19 mouse cellular contexts compared by ENCODE assay signal in the genomic region with DNA sequence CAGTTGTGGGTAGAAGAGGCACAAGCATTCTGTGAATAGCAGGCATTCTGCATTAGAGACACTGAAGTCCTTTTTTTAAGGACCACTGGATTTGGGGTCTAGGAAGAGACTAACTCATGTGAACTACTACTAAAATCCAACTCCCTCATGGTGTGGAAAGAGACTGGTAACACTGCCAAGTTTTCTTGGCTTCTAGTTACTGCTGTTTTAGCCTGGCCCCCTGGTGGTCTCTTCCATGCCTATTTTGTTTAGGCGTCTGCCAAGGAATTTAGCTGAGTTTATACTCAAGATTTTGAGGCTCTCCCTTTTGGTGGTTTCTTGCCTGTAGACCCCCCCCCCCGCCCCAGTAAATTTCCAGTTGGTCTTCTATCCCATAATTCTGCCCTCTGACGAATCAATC. TPM values are rescaled to one million over a fixed set of nuclear protein-coding genes. Genes with fewer than 3 reads are reported as not detected.
DNase-seq lines count a peak whose midpoint lies in the region; ATAC-seq and TF ChIP-seq lines count a peak whose summit lies in the region.
"Had no signal": no experiment of that assay in that cellular context is flagged by ENCODE, and none has a peak within 500 bp of the region (broad histone marks: within the 10 kb centered on the region; RNA-seq: fewer than 3 reads in every experiment).

No protein-coding gene starts in this region.

- H3K4me2 ChIP-seq in embryonic facial prominence, embryonic 14.5 days (ENCODE audit: low read depth, low read length), result no peak overlapping the region
- no peak overlapping the region for H3K4me2 ChIP-seq in kidney, postnatal 0 days (ENCODE audit: low read length)
- H3K4me2 ChIP-seq in kidney, embryonic 14.5 days (replicated peaks; ENCODE audit: low read depth, low read length), result no peak overlapping the region
- no peak overlapping the region for H3K4me2 ChIP-seq in midbrain, embryonic 14.5 days (ENCODE audit: low read length)
- H3K4me2 ChIP-seq in midbrain, embryonic 13.5 days (replicated peaks), result no peak overlapping the region
- H3K4me2 ChIP-seq: intestine, embryonic 15.5 days; stomach, embryonic 15.5 days had no signal

- H3K9ac ChIP-seq in embryonic facial prominence, embryonic 14.5 days (ENCODE audit: low read depth, low read length), result no peak overlapping the region
- H3K9ac ChIP-seq in kidney, postnatal 0 days (ENCODE audit: low read depth, low read length), result no peak overlapping the region
- no peak overlapping the region for H3K9ac ChIP-seq in kidney, embryonic 14.5 days (ENCODE audit: low read depth, low read length)
- no peak overlapping the region for H3K9ac ChIP-seq in midbrain, embryonic 14.5 days (replicated peaks; ENCODE audit: low read length)
- H3K9ac ChIP-seq in midbrain, embryonic 13.5 days (replicated peaks), result no peak overlapping the region
- H3K9ac ChIP-seq: intestine, embryonic 15.5 days; liver, embryonic 14.5 days; stomach, embryonic 15.5 days had no signal

- no peaks in the 10 kb centered on the region for H3K36me3 ChIP-seq in embryonic facial prominence, embryonic 14.5 days (ENCODE audit: control insufficient read depth, insufficient read depth, low read length)
- H3K36me3 ChIP-seq in embryonic facial prominence, embryonic 10.5 days (replicated peaks), result no peaks in the 10 kb centered on the region
- H3K36me3 ChIP-seq in kidney, postnatal 0 days (ENCODE audit: insufficient read depth, low read length), result no peaks in the 10 kb centered on the region
- no peaks in the 10 kb centered on the region for H3K36me3 ChIP-seq in kidney, embryonic 14.5 days (ENCODE audit: control insufficient read depth, insufficient read depth, low read length)
- H3K36me3 ChIP-seq in midbrain, embryonic 14.5 days (ENCODE audit: control insufficient read depth, insufficient read depth, low read length), result no peaks in the 10 kb centered on the region
- no peaks in the 10 kb centered on the region for H3K36me3 ChIP-seq in midbrain, embryonic 13.5 days
- H3K36me3 ChIP-seq: heart, embryonic 10.5 days; intestine, embryonic 15.5 days; stomach, embryonic 15.5 days had no signal

- no peak for ATAC-seq in embryonic facial prominence, embryonic 14.5 days (ENCODE audit: low read depth)
- no peak for ATAC-seq in kidney, postnatal 0 days (replicated peaks; ENCODE audit: low FRiP score, low read depth)
- ATAC-seq in kidney, embryonic 14.5 days (ENCODE audit: low FRiP score, low TSS enrichment), result no peak
- ATAC-seq in midbrain, embryonic 14.5 days (ENCODE audit: low FRiP score, low TSS enrichment), result no peak
- no peak for ATAC-seq in midbrain, embryonic 13.5 days
- ATAC-seq: intestine, embryonic 15.5 days had no signal

- no peak overlapping the region for H3K27ac ChIP-seq in embryonic facial prominence, embryonic 14.5 days (replicated peaks; ENCODE audit: low read depth, low read length)
- no peak overlapping the region for H3K27ac ChIP-seq in embryonic facial prominence, embryonic 10.5 days (replicated peaks)
- no peak overlapping the region for H3K27ac ChIP-seq in kidney, postnatal 0 days
- H3K27ac ChIP-seq in kidney, embryonic 14.5 days (ENCODE audit: low read depth, low read length), result no peak overlapping the region
- H3K27ac ChIP-seq in midbrain, embryonic 14.5 days (replicated peaks; ENCODE audit: low read depth, low read length), result no peak overlapping the region
- H3K27ac ChIP-seq in midbrain, embryonic 13.5 days, result no peak overlapping the region
- H3K27ac ChIP-seq: heart, embryonic 10.5 days; intestine, embryonic 15.5 days; liver, embryonic 14.5 days; stomach, embryonic 15.5 days had no signal

- WGBS in embryonic facial prominence, embryonic 14.5 days, result 46% methylated on average over 3 of the region's 3 CpGs
- WGBS in embryonic facial prominence, embryonic 10.5 days, result 59% methylated on average over 3 of the region's 3 CpGs
- WGBS in kidney, postnatal 0 days, result 53% methylated on average over 3 of the region's 3 CpGs
- WGBS in kidney, embryonic 14.5 days, result 59% methylated on average over 3 of the region's 3 CpGs
- 62% methylated on average over 3 of the region's 3 CpGs for WGBS in midbrain, embryonic 14.5 days
- 52% methylated on average over 3 of the region's 3 CpGs for WGBS in midbrain, embryonic 13.5 days

- TF ChIP-seq CTCF in kidney, postnatal 0 days (IDR thresholded peaks at IDR 0.05; ENCODE audit: low read depth), result peak; percentile 33; the same call in 1 of the 2 replicates

- DNase-seq in embryonic facial prominence, embryonic 14.5 days (ENCODE audit: low spot score), result peak; percentile 83
- no peak for DNase-seq in embryonic facial prominence, embryonic 10.5 days (ENCODE audit: low spot score)
- peak; percentile 14 for DNase-seq in kidney, postnatal 0 days (ENCODE audit: low spot score)
- DNase-seq in midbrain, embryonic 14.5 days, result peak; percentile 13
- no peak for DNase-seq in thymus, postnatal 10 days (ENCODE audit: low spot score in 2 of 2)
- DNase-seq: adrenal gland, adult 2 months; cerebellum, adult 9-10 months; embryo, embryonic 11 days; gastrocnemius, postnatal 10 days; kidney, postnatal 14 days; spleen, adult 18-20 months; thymus, postnatal 14 days had no signal

- H3K9me3 ChIP-seq in embryonic facial prominence, embryonic 14.5 days (ENCODE audit: control insufficient read depth, low read length), result no peaks in the 10 kb centered on the region
- H3K9me3 ChIP-seq in embryonic facial prominence, embryonic 10.5 days, result no peaks in the 10 kb centered on the region
- H3K9me3 ChIP-seq in kidney, postnatal 0 days (replicated peaks; ENCODE audit: low read length), result no peaks in the 10 kb centered on the region
- H3K9me3 ChIP-seq in kidney, embryonic 14.5 days (ENCODE audit: control insufficient read depth, low read length), result no peaks in the 10 kb centered on the region
- H3K9me3 ChIP-seq in midbrain, embryonic 14.5 days (ENCODE audit: control insufficient read depth, low read length), result no peaks in the 10 kb centered on the region
- no peaks in the 10 kb centered on the region for H3K9me3 ChIP-seq in midbrain, embryonic 13.5 days
- H3K9me3 ChIP-seq: heart, embryonic 10.5 days; intestine, embryonic 15.5 days; megakaryocyte, embryonic 14.5 days; stomach, embryonic 15.5 days had no signal

- H3K4me1 ChIP-seq in embryonic facial prominence, embryonic 14.5 days (ENCODE audit: control insufficient read depth, insufficient read depth, low read length), result peaks cover 2% of the 10 kb centered on the region; the same call in 1 of the 2 replicates
- H3K4me1 ChIP-seq in embryonic facial prominence, embryonic 10.5 days, result no peaks in the 10 kb centered on the region
- no peaks in the 10 kb centered on the region for H3K4me1 ChIP-seq in kidney, postnatal 0 days (replicated peaks; ENCODE audit: insufficient read depth, low read length)
- no peaks in the 10 kb centered on the region for H3K4me1 ChIP-seq in kidney, embryonic 14.5 days (ENCODE audit: control insufficient read depth, insufficient read depth, low read length)
- H3K4me1 ChIP-seq in midbrain, embryonic 14.5 days (ENCODE audit: control insufficient read depth, insufficient read depth, low read length), result no peaks in the 10 kb centered on the region
- no peaks in the 10 kb centered on the region for H3K4me1 ChIP-seq in midbrain, embryonic 13.5 days (replicated peaks)
- H3K4me1 ChIP-seq: heart, embryonic 10.5 days; intestine, embryonic 15.5 days; megakaryocyte, embryonic 14.5 days; stomach, embryonic 15.5 days had no signal

- H3K27me3 ChIP-seq in embryonic facial prominence, embryonic 14.5 days (replicated peaks; ENCODE audit: control insufficient read depth, insufficient read depth, low read length), result no peaks in the 10 kb centered on the region
- no peaks in the 10 kb centered on the region for H3K27me3 ChIP-seq in embryonic facial prominence, embryonic 10.5 days (replicated peaks; ENCODE audit: low read depth, poor library complexity, severe bottlenecking)
- H3K27me3 ChIP-seq in kidney, postnatal 0 days (ENCODE audit: insufficient read depth, low read length), result no peaks in the 10 kb centered on the region
- no peaks in the 10 kb centered on the region for H3K27me3 ChIP-seq in kidney, embryonic 14.5 days (ENCODE audit: control insufficient read depth, insufficient read depth, low read length)
- H3K27me3 ChIP-seq in midbrain, embryonic 14.5 days (ENCODE audit: control insufficient read depth, insufficient read depth, low read length), result no peaks in the 10 kb centered on the region
- H3K27me3 ChIP-seq in midbrain, embryonic 13.5 days, result no peaks in the 10 kb centered on the region
- H3K27me3 ChIP-seq: intestine, embryonic 15.5 days; megakaryocyte, embryonic 14.5 days; stomach, embryonic 15.5 days had no signal

- H3K4me3 ChIP-seq in embryonic facial prominence, embryonic 14.5 days (ENCODE audit: low read depth, low read length), result no peak overlapping the region
- H3K4me3 ChIP-seq in embryonic facial prominence, embryonic 10.5 days, result no peak overlapping the region
- H3K4me3 ChIP-seq in kidney, postnatal 0 days (replicated peaks; ENCODE audit: low read depth, low read length), result no peak overlapping the region
- H3K4me3 ChIP-seq in kidney, embryonic 14.5 days (ENCODE audit: low read length), result no peak overlapping the region
- H3K4me3 ChIP-seq in midbrain, embryonic 14.5 days (replicated peaks; ENCODE audit: low read depth, low read length), result no peak overlapping the region
- H3K4me3 ChIP-seq in midbrain, embryonic 13.5 days (replicated peaks), result no peak overlapping the region
- H3K4me3 ChIP-seq: heart, embryonic 10.5 days; intestine, embryonic 15.5 days; megakaryocyte, embryonic 14.5 days; stomach, embryonic 15.5 days had no signal

RNA-seq across cellular contexts. Expression of a gene that starts 18.8 kb away (rescaled TPM):
- polyA plus RNA-seq in embryonic facial prominence, embryonic 14.5 days (2014; fragmentation: Nextera tagmentation; extraction: Ambion mirVana), result not detected in 2 replicates
- polyA plus RNA-seq in embryonic facial prominence, embryonic 10.5 days (2016; fragmentation: Nextera tagmentation; extraction: Ambion mirVana), result not detected in 2 replicates
- polyA plus RNA-seq in kidney, postnatal 0 days (2015; fragmentation: Nextera tagmentation; extraction: Ambion mirVana), result not detected in 2 replicates
- not detected in 2 replicates for polyA plus RNA-seq in kidney, embryonic 14.5 days (2014; fragmentation: Nextera tagmentation; extraction: Ambion mirVana)
- polyA plus RNA-seq in midbrain, embryonic 14.5 days (2014; fragmentation: Nextera tagmentation; extraction: Ambion mirVana), result not detected in 2 replicates
- polyA plus RNA-seq in midbrain, embryonic 13.5 days (2015; fragmentation: Nextera tagmentation; extraction: Ambion mirVana), result not detected in 2 replicates
- polyA plus RNA-seq: adrenal gland, adult 2 months; heart, embryonic 10.5 days; liver, embryonic 14.5 days; stomach, embryonic 15.5 days had no signal

Comparison
In these comparisons a context has a peak if more than half of its experiments do, and no peak if none do; other contexts are left out.
1. DNase-seq: peak in embryonic facial prominence, embryonic 14.5 days (single experiment), kidney, postnatal 0 days (single experiment) and midbrain, embryonic 14.5 days (single experiment); none in embryonic facial prominence, embryonic 10.5 days (single experiment) and thymus, postnatal 10 days (0 of 2).